Mouse (Mus musculus): ENCODE data around the gene Nxph4.
A peak's percentile ranks its signal among the peaks of the same experiment; 100 is the strongest.

Gene Nxph4

GRCm38 (mm10) chr10:127542720-127543119, 8.4 kb upstream of the Nxph4 start:
- DNase-seq (ENCODE audit: low read depth, low spot score): no peak

GRCm38 (mm10) chr10:127542084-127542483, 7.7 kb upstream of the Nxph4 start:
- no peak for DNase-seq (ENCODE audit: low read depth, low spot score)

GRCm38 (mm10) chr10:127541510-127541909, 7.2 kb upstream of the Nxph4 start:
- no peak for DNase-seq (ENCODE audit: low read depth, low spot score)

- DNase-seq (ENCODE audit: low read depth, low spot score): no peak
Observed at GRCm38 (mm10) chr10:127537854-127538583, 3.7 kb upstream of the Nxph4 start.

- no peak for DNase-seq (ENCODE audit: low read depth, low spot score)
Observed at GRCm38 (mm10) chr10:127536586-127537314, 2.4 kb upstream of the Nxph4 start.

GRCm38 (mm10) chr10:127534929-127535384, 598 bp upstream of the Nxph4 start:
- DNase-seq (ENCODE audit: low read depth, low spot score): no peak

GRCm38 (mm10) chr10:127531548-127531947, 2.8 kb downstream of the Nxph4 start:
- DNase-seq (ENCODE audit: low read depth, low spot score): no peak

GRCm38 (mm10) chr10:127530945-127531344, 3.4 kb downstream of the Nxph4 start:
- DNase-seq (ENCODE audit: low read depth, low spot score): no peak

GRCm38 (mm10) chr10:127527481-127527880, 6.9 kb downstream of the Nxph4 start:
- DNase-seq (ENCODE audit: low read depth, low spot score): no peak

- DNase-seq (ENCODE audit: low read depth, low spot score): no peak
Observed at GRCm38 (mm10) chr10:127526681-127527080, 7.7 kb downstream of the Nxph4 start.

GRCm38 (mm10) chr10:127526048-127526447, 8.3 kb downstream of the Nxph4 start:
- no peak for DNase-seq (ENCODE audit: low read depth, low spot score)

- no peak for DNase-seq (ENCODE audit: low read depth, low spot score)
Observed at GRCm38 (mm10) chr10:127524646-127525255, 9.6 kb downstream of the Nxph4 start.

GRCm38 (mm10) chr10:127522088-127522581, 12.2 kb downstream of the Nxph4 start, which contains the start of gene Shmt2:
Gene Shmt2 (minus strand): TSS chr10:127522444.
- DNase-seq (ENCODE audit: low read depth, low spot score): peak; percentile 87

- no peak for DNase-seq (ENCODE audit: low read depth, low spot score)
Observed at GRCm38 (mm10) chr10:127521611-127522080, 12.7 kb downstream of the Nxph4 start.

- DNase-seq (ENCODE audit: low read depth, low spot score): no peak
Observed at GRCm38 (mm10) chr10:127520714-127521357, 13.5 kb downstream of the Nxph4 start.

- no peak for DNase-seq (ENCODE audit: low read depth, low spot score)
Observed at GRCm38 (mm10) chr10:127519903-127520713, 14.3 kb downstream of the Nxph4 start.

GRCm38 (mm10) chr10:127519041-127519701, 15.2 kb downstream of the Nxph4 start:
- DNase-seq (ENCODE audit: low read depth, low spot score): no peak

- no peak for DNase-seq (ENCODE audit: low read depth, low spot score)
Observed at GRCm38 (mm10) chr10:127517941-127518340, 16.4 kb downstream of the Nxph4 start.

GRCm38 (mm10) chr10:127516576-127517260, 17.6 kb downstream of the Nxph4 start:
- no peak for DNase-seq (ENCODE audit: low read depth, low spot score)
